Mouse (Mus musculus) gastrocnemius, adult 18-20 months (tissue): ENCODE data around the gene Olfr643. TPM values are rescaled to one million over a fixed set of nuclear protein-coding genes. Genes with fewer than 3 reads are reported as not detected.

ENCODE experiments used
- DNase-seq: peaks from one replicate; pipeline ENCODE4 v3.0.0; 2021; ENCODE audit warnings: low spot score
- long read RNA-seq, 2 experiments: library from polyadenylated mRNA; stranded (forward); transcript quantifications; one replicate each; pipeline ENCODE4 v2.0.0; 2021
- total RNA-seq, 2 experiments: library from RNA; stranded (reverse); gene quantifications; 2 replicates each; pipeline ENCODE4 v1.2.3; 2021

The Olfr643 gene
- total RNA-seq, result not detected
- long read RNA-seq, experiment 1, result 0 reads
- long read RNA-seq, experiment 2, result 0 reads

DNA sequence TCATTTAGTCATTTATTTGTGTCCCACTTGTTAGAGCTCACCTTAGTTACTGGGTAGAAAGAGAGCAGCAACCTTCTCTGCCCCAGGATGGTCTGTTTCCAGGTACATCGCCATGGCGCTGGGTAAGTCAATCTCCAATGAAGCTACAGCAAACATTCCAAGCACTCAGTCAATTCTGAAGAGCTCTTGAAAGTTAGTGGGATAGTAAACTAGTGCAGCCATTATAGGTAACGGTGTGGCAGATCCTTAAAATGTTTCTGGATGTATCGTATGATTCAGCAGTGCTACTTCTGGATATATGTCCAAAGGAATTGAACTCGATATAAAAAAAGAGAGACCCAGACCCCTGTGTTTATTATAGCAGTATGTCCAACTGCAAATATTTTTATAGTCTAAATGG lies at the start of gene Olfr643:
Gene Olfr643 (minus strand): TSS at position 101 of the 400 bp plus-strand sequence.
- DNase-seq, result no peak

DNA sequence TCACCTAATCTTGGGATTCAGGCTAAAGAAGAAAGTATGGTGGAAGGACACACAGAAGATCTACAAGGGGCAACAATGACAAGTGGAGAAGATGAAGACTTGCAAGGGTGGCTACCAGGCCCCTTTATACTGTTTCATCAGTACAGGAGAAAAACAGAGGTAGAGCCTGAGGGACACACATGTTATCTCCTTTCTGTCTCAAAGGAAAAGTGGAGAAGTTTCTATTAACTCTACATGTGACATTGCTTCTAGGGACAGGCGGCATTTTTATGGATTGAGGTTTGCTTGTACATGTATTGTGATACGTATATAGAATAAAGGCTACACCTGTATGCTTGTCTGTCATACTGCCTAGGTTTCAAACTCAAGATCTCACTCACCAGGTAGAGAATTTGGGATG lies 46.1 kb upstream of the Olfr643 start, which contains the start of gene Olfr648:
Gene Olfr648 (minus strand): TSS at position 101 of the 400 bp plus-strand sequence.
- no peak for DNase-seq

DNA sequence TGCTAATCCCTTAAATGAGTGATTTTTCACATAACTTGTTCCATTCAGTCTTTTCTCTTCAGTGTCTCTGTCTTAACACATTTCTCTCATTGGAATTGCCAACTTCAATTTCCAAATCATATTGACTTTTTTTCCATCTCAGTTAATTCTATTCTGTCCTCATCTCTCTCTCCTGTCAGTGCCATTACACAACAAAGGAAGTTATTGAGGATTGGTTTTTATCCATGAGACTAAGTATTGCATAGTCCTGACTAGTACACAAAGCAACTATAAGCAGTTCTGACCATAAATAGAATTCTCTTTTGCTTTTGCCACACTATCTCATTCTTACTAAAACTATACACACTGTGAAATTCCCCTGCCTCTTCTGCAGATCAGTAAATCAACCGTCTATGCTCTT lies 41.9 kb upstream of the Olfr643 start:
- no peak for DNase-seq

DNA sequence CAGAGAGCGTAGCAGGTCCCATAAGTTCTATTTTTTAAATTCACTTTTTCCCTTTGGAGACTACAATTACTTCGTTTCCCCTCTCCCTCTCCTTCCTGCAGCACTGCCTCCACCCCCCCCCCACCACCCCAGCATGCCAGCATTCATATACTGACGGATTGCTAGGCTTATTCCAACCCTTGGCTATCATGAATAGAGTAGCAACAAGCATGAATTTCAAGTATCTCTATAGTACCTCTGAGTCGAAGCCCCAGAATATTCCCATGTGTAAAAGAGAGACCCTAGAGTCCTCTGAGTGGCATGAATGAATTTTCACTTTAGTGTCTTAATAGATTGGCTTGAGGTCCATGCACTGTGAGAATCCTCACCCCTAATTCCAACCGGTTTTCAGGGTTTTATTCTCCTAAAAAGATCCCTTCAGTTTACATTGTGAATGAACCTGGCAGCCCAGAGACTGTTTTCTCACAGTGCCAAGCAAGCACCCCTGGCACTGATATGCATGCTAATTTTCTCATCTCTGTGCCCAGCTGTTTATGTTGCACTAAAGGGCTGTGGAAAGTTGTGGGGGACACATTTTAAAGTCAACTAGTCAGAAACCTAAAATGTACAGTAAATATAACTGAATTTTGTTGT lies 41.3 kb upstream of the Olfr643 start:
- no peak for DNase-seq

DNA sequence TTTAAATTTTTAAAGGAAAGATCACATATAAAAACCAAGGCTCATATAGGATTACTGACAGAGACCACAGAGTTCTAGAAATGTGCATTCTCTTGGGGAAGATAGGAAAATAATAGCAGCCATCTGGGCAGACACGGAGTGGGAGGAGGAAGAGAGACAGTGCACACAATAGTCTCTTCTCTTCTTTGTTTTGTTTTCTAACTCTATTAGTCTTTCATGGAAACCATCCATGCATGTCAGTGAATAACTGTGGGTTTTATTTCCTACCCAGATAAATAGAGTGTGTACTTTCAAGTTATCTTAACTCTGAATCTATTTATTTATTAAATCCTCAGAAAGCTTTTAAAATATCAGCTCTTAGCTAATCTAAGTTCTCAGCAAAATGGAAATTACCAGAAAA lies 37.9 kb upstream of the Olfr643 start:
- DNase-seq, result no peak

DNA sequence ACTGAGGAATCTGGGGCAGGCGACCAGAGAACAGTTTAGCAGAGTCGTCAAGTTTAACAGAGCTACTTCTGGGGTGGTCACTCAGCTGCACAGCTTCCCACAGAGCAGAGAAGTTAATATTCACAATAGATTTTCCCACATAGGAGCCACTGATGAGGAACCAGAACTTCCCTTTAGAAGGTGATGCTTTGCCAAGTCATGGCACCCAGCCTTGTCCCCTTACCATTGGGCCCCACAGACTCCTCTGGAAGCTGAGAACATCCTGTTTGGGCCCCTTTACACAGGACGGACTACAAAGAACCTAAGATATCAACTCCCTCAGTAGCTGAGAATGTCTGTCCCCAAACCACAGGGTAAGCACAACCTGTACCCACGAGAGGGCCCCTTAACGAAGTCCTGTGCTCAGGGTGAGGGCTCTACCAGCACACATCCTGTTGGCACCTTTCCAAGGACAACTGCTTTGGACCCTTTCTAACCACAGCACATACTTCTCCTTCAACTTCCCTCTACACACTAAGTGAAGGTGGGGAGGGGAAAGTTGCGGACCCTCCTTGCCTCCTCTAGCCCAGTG lies 32.5 kb upstream of the Olfr643 start:
- DNase-seq, result no peak

DNA sequence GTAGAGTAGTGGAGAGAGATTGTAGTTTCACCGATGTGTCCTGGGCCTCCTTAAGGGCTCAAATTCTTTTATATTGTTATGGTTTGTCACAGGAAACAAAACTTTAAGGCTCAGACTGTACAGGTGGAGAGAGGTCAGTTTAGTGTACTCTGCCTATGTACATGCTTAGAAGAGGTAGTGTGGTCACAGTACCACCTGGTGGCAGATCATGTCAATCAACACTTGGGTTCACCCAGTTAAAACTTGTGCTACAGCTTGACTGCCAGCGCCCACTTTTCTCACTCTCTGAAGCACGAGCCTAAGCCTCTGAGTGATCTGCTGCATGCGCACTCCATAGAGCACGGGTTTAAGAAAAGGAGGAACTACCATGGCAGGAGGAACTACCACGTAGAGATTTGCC lies 29.9 kb upstream of the Olfr643 start:
- DNase-seq, result no peak

DNA sequence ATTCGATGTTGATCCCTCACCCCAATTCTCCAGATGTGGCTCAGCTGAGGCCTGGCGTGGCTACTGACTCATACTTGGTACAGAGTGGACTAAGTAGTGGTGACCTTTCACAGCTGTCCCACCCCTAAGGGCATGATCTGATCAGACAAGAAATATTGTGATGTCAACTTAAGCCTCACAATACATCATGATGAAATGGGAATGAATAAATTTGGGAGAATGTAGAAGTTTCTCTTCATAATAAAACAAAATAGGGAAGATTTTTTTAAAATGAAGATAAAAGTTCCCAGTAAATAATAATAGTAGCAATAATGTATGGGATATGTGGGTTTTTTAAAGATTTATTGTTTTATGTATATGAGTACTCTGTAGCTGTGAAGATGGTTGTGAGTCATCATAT lies 13.3 kb upstream of the Olfr643 start, which contains the start of gene Ubqlnl:
Gene Ubqlnl (minus strand): TSS at position 101 of the 400 bp plus-strand sequence.
- no peak for DNase-seq

DNA sequence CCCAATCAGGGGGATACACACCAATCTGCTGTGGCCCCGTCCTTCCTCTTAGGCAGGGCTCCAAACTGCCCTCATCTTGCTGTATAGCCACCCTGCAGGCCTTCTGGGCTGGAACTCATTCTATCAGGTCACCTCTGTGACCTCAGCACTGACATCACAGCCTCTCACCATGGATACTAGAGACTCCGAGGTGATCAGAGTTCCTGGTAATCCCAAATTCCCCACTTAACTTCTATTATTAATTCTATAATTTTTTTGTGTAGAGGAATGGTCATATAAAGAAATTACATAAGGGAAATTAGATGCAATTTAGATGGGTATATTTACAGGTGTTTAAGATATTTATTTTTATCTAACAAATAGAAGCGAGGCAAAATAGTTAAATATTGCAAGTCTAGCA lies 6.0 kb upstream of the Olfr643 start, which contains the start of gene Ubqln3:
Gene Ubqln3 (minus strand): TSS at position 101 of the 400 bp plus-strand sequence.
- DNase-seq, result no peak

DNA sequence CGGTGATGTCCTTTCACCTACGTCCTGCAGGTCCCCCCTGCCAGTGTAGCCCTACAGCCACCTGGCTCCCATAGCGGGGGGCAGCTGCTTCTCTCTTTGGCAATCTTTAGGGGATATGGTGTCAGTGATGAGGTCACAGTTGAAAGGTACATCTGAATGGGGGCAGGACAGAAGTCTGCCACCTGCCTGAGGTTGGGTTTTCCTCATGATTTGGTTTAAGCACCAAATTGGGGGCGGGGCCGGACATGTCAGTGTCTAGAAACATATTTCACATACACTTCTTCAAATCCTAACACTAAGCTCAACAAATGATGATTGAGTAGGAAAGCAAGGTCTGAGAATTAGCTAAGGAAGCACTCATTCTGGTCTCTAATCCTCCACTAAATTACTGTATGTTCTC lies 7.5 kb downstream of the Olfr643 start, which contains the start of gene Ubqln5:
Gene Ubqln5 (minus strand): TSS at position 101 of the 400 bp plus-strand sequence.
- DNase-seq, result no peak

DNA sequence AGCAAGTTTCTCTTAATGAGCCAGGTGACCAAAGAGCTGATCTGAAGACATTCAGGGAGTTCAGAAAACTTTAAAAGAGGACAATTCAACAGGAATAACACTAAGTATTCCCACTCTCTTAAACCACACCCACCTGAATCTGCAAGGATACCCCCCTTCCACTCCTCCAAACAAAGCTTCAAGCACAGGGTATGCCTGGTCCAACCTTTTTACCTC lies 32.5 kb downstream of the Olfr643 start, which contains the start of gene Olfr646:
Gene Olfr646 (plus strand): TSS at position 117 of the 216 bp plus-strand sequence.
- no peak for DNase-seq

DNA sequence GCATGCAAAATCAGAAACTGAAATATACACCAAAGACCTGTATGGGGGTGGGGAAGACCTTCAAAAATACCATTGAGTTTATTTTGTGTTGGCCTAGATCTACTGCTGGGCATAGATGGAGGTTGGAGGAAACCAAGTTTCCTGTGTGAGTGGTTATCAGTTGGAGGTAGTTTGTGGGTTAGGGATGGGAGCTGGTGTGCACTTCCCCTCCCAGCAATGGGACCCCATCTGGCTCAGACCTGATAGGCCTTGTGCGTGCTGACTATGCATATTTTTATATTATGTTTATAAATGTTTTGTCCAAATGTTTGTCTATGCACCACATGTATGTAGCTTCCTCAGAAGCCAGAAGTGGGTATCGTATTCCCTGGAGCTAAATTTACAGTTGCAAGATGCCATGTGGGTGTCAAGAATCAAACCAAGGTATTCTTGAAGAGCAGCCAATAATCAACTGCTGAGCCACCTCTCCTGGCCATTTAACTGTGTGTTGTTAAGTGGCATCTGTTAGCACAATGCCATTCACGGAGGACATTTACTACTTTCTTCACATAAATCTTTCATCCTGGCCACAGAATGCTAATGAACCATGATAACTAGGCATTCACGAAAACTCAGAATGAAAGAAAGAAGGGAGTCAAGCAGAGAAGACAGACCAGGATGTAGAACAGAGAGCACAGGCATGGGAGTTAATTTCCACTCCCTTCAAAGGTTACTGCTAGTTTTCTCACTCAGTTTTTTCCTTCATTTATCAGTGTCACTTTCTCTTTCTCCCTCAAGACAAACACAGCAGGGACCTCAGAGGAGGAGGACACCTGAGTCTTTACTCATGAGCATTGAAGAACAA lies 33.1 kb downstream of the Olfr643 start:
- no peak for DNase-seq

DNA sequence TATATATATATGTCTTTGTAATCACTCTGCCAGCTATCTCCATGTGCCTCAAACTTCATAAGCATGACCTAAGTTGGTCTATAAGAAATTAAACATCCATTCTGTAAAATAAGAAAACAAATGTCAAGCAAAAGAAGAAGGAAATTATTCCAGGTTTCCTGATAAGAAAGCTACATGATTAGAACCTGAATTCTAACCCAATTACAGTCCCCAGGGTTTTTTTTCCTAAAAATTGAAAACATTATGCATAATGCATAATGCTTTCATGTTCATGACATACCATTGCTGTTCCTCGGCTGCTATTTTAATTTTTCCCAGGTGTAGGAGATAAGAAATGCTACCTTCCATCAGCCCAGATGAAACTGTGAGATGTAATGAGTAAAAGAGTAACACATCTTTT lies 51.8 kb downstream of the Olfr643 start, which contains the start of gene Olfr645:
Gene Olfr645 (minus strand): TSS at position 101 of the 400 bp plus-strand sequence.
- DNase-seq, result no peak

DNA sequence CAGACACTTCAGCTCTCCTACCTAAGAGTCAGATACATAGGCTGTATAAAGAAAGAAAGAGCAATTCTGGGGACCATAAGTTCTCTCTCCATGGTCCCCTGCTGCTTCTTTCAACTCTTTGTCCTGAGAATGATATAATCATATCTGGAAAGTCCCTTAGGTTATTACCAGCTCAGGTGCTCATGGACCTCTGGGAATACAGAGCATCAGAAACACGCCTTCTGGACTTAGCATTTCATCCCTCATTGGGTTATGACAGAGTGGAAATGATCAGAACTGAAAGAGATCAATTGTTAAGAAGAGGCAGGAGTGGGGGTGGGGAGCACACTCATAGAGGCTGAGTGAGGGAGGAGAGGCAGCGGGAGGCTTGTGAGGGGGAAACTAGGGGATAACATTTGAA lies 65.4 kb downstream of the Olfr643 start, which contains the start of gene Olfr644:
Gene Olfr644 (minus strand): TSS at position 101 of the 400 bp plus-strand sequence.
- no peak for DNase-seq

DNA sequence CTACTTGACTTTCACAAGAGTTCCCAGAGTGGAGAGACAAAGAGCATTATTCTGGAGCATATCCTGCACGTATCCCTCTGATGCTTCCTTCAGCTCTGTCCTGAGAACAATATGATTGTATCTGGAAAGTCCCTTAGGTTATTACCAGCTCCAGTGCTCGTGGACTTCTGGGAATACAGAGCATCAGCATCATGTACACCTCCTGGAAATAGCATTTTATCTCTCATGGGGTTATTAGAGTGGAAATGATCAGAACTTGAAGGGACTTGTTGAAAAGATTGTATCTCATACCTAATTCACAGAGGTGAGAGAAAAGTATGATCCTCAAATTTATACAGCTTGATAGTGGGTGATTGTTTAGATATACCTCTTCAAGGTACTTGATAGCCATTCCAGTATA lies 75.9 kb downstream of the Olfr643 start, which contains the start of gene 4930516K23Rik:
Gene 4930516K23Rik (minus strand): TSS at position 101 of the 400 bp plus-strand sequence.
- no peak for DNase-seq

DNA sequence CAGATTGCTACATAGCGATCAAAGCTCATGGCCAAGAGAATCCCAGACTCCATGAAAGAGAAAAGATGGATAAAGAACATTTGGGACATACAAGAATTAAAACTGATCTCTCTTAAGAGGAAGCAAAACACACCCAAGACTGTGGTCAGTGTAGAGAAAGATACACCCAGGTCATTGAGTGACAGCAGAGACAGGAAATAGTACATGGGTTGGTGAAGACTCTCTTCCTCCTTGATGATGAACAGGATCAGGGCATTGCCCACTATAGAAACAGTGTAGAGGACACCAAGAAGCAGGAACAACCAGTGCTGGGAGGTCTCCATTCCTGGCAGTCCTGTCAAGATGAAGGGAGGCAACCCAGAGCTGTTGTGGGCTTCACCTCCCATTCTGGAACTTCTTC lies 78.0 kb downstream of the Olfr643 start:
- DNase-seq, result no peak

DNA sequence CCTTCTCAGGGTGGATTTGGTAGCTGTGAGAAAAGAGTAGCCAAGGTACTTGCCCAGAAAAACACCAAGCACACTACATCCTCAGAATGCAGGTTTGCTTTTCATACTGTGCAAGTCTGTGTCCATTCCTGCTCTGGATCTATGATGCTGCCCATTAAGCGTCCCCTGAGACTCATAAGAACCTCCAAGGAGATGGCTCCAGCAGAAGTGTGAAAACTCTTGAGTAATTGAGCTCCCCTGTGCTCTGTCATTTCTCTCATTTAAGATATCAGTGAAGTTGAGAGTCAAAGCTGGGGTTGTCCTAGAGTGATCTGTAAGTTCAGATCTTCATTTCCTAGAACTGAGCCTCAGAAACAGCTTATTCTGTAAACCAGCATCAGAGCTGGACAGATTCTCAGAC lies 84.6 kb downstream of the Olfr643 start, which contains the start of gene Olfr642:
Gene Olfr642 (minus strand): TSS at position 101 of the 400 bp plus-strand sequence.
- no peak for DNase-seq

DNA sequence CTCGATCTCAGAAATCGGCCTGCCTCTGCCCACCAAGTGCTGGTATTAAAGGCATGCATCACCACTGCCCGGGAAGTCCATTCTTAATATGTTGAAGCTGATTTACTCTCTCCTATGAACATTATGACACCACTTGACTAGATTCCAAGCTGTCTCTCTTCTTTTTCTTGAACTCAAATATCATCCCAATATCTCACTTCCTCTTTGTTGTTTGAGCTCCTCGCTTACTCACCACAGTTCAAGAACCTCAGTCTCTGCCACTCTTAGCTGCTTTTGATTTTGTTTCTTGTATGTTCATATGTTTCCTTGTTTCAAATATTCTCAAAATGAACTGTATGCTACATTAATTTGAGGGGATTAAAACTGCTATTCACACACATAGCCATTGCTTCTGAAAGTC lies 86.5 kb downstream of the Olfr643 start:
- DNase-seq, result no peak

DNA sequence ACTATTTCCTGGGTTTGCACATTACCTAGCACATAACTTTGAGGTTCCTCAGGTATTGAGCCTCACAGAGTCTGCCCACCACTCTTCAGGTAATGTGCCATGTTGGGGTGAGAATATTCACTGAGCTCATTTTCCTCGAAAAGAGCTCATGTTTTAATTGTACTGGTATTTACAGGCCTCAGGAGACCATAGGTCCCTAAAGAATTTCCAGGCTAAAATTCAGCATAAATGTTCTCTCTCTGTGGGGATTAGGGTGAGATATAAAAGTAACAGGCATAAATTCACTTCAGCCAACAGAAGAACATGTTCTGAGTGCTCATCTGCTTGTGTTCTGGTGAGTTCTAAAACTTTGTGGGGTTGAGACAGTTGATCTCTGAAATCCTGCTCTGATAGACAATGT lies 102.1 kb downstream of the Olfr643 start, which contains the start of gene Olfr641:
Gene Olfr641 (plus strand): TSS at position 301 of the 400 bp plus-strand sequence.
- no peak for DNase-seq

DNA sequence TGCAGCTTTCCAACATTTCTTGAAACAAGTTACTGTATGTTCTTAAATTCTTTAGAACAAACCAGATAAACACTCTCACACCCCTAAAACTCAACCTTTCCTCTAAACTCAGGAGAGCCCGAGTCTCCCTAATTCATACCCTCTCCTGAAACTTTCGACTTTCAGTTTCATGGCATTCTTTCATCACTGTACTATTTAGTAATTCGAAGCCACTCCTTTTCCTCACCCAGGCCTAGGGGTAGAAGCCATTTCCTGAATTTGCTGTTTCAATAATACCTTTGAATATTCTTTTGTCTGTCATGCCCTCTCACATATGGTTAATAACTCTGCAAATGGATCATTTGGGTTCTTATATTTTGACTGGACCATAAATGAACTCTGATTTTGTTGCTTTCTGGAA lies 110.2 kb downstream of the Olfr643 start:
- no peak for DNase-seq

DNA sequence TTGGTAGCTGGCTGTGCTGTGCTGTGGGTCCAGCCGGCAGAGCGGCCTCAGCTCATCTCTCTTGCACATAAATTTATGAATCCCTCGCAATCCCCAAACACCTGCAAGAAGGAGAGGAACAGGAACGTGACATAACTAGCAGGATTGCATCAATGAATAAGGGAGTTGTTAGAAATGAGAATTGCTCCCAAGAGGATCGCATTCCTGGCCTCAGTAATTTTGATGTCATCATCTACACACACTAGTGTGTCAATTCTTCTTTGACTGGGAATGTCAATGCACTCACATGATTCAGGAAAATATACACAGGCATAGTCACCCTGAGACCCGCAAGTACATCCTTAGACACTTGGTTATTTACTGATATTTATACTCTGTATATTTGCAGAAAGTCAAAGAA lies 111.7 kb downstream of the Olfr643 start, which contains the start of gene Olfr640:
Gene Olfr640 (minus strand): TSS at position 101 of the 400 bp plus-strand sequence.
- no peak for DNase-seq

DNA sequence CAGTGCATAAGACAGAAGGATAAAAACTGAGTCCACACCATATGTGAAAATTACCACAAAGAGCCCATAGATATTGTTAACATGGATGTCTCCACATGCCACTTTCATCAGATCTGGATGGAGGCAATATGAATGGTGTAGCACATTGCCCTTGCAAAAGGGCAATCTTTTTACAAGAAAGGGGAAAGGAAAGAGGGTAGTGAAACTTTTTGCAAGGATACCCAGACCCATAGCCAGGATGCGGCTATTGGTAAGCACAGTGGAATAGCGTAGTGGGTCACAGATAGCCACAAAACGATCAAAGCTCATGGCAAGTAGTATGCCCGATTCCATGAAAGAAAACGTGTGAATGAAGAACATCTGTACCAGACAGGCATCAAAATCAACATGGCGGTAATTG lies 115.6 kb downstream of the Olfr643 start:
- DNase-seq, result no peak
